Mouse (Mus musculus): Measurements from ENCODE around the gene Lnx1. TPM values are rescaled to one million over a fixed set of nuclear protein-coding genes. Genes with fewer than 3 reads are reported as not detected.

The Lnx1 gene
- 0.53 TPM in 2 replicates for polyA plus RNA-seq (2014; fragmentation: Nextera tagmentation; extraction: Ambion mirVana)

DNA sequence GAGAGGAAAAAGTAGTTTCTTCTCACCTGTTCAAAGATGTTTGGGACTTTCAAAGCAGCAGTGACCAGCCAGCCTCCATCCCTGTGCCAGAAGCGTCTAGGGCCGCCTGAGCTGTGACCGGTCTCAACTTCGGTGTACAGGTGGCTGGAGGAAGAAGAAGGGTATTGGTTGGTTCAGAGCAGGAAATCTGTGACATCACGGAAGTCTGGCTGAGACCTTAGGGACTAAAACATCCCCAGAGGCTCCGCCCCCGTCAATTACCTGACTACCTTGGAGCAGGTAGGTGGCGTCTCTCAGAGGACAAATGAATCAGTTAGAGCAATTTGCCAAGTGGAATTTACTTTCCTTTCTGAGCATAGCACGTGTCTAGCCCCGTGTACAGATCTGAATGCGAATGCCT lies at the start of gene Lnx1:
Lnx1 (minus strand) TSS at position 147 of the 400 bp plus-strand sequence.
- Histone ChIP-seq H3K9me3 (ENCODE audit: control insufficient read depth, low read length) (no peaks in the 10 kb centered on the region), H3K27me3 (ENCODE audit: control insufficient read depth, insufficient read depth, low read length) (no peaks in the 10 kb centered on the region), H3K4me2 (ENCODE audit: low read depth, low read length, severe bottlenecking) (peak within 1 kb of the TSS; percentile 49), H3K36me3 (ENCODE audit: control insufficient read depth, insufficient read depth, low read length) (no peaks in the 10 kb centered on the region), H3K27ac (ENCODE audit: low read depth, low read length) (no peak within 1 kb of the TSS), H3K9ac (ENCODE audit: low read length) (no peak within 1 kb of the TSS), H3K4me3 (ENCODE audit: low read depth, low read length) (no peak within 1 kb of the TSS), H3K4me1 (replicated peaks; ENCODE audit: control insufficient read depth, insufficient read depth, low read length) (no peaks in the 10 kb centered on the region)
- DNase-seq (ENCODE audit: low spot score) (no peak), ATAC-seq (replicated peaks; ENCODE audit: low FRiP score) (no peak)
- WGBS, result 46% methylated on average over 11 of the region's 11 CpGs

DNA sequence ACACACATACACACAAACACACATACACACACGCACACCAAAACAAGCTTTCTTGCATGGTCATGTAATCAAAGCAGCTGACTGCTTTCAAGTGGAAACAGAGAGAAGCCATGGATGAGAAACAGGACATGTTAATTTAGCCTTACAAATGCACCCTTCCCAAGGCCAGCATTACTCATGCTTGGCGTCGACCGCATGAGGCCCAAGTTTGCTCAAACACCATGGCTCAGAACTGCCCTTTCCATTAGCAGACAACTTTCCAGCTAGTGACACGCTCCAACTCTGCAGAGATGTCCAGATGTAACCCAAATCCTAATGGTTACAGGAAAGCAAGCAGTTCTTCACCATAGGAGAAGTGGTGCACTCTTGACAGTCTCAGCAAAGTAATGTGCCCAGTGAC lies 47.8 kb upstream of the Lnx1 start:
- H3K36me3 ChIP-seq (ENCODE audit: control insufficient read depth, insufficient read depth, low read length), result no peaks in the 10 kb centered on the region
- no peaks in the 10 kb centered on the region for H3K4me1 ChIP-seq (replicated peaks; ENCODE audit: control insufficient read depth, insufficient read depth, low read length)
- ATAC-seq (replicated peaks; ENCODE audit: low FRiP score), result no peak
- no peak overlapping the region for H3K27ac ChIP-seq (ENCODE audit: low read depth, low read length)
- no peaks in the 10 kb centered on the region for H3K9me3 ChIP-seq (ENCODE audit: control insufficient read depth, low read length)
- no peaks in the 10 kb centered on the region for H3K27me3 ChIP-seq (ENCODE audit: control insufficient read depth, insufficient read depth, low read length)
- 92% methylated on average over 5 of the region's 5 CpGs for WGBS
- no peak overlapping the region for H3K4me3 ChIP-seq (ENCODE audit: low read depth, low read length)
- no peak overlapping the region for H3K9ac ChIP-seq (ENCODE audit: low read length)
- H3K4me2 ChIP-seq (ENCODE audit: low read depth, low read length, severe bottlenecking), result no peak overlapping the region
- no peak for DNase-seq (ENCODE audit: low spot score)

DNA sequence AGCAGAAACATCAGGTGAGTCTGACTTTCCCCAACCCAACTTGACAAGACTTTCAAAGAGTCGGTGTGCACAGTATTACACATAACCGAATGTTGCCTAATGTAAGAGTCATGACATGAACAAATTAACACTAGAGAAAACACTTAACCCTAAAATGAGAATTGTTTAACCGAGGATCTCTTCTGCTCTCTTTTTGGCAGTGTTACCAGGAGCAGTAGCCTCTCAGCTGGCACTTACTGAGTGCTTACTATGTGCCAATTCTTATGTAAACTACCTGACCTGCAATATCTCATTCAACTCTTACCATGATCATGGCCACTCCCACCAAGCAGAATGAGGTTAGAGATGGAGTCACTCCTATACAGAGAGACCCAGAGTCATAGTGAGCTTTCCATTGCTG lies 44.8 kb upstream of the Lnx1 start:
- ATAC-seq (replicated peaks; ENCODE audit: low FRiP score) (no peak), DNase-seq (ENCODE audit: low spot score) (no peak)
- Histone ChIP-seq H3K27ac (ENCODE audit: low read depth, low read length) (no peak overlapping the region), H3K4me2 (ENCODE audit: low read depth, low read length, severe bottlenecking) (no peak overlapping the region), H3K4me3 (ENCODE audit: low read depth, low read length) (no peak overlapping the region), H3K9ac (ENCODE audit: low read length) (no peak overlapping the region), H3K27me3 (ENCODE audit: control insufficient read depth, insufficient read depth, low read length) (no peaks in the 10 kb centered on the region), H3K9me3 (ENCODE audit: control insufficient read depth, low read length) (no peaks in the 10 kb centered on the region), H3K4me1 (replicated peaks; ENCODE audit: control insufficient read depth, insufficient read depth, low read length) (no peaks in the 10 kb centered on the region), H3K36me3 (ENCODE audit: control insufficient read depth, insufficient read depth, low read length) (no peaks in the 10 kb centered on the region)
- 87% methylated on average over 3 of the region's 3 CpGs for WGBS

GRCm38 (mm10) chr5:74740951-74741350 lies 38.2 kb upstream of the Lnx1 start:
- ATAC-seq (replicated peaks; ENCODE audit: low FRiP score), result no peak
- DNase-seq (ENCODE audit: low spot score), result no peak
- Histone ChIP-seq H3K4me3 (ENCODE audit: low read depth, low read length) (no peak overlapping the region), H3K4me2 (ENCODE audit: low read depth, low read length, severe bottlenecking) (no peak overlapping the region), H3K27ac (ENCODE audit: low read depth, low read length) (no peak overlapping the region), H3K4me1 (replicated peaks; ENCODE audit: control insufficient read depth, insufficient read depth, low read length) (no peaks in the 10 kb centered on the region), H3K9me3 (ENCODE audit: control insufficient read depth, low read length) (no peaks in the 10 kb centered on the region), H3K36me3 (ENCODE audit: control insufficient read depth, insufficient read depth, low read length) (no peaks in the 10 kb centered on the region), H3K9ac (ENCODE audit: low read length) (no peak overlapping the region), H3K27me3 (ENCODE audit: control insufficient read depth, insufficient read depth, low read length) (no peaks in the 10 kb centered on the region)
- 92% methylated on average over 9 of the region's 9 CpGs for WGBS

DNA sequence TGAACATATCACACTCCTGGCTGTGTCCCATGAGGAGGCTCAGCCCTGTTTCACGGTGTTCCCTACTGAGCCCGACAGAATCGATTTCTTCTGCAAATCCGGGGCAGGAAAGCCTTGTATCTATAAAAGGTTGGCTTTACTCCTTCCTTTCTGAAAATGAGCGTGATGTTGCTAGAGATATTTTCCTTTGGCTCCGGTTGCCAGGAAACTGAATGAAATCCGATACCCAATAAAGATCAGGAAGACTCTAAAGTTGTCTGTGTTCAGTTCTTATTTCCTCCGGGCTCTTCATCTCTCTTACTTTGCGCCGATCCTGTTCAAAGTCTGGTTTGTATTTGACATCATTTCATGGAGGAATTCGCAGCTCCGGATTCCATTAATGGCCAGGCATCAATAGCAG lies 36.7 kb upstream of the Lnx1 start:
- H3K36me3 ChIP-seq (ENCODE audit: control insufficient read depth, insufficient read depth, low read length), result no peaks in the 10 kb centered on the region
- no peaks in the 10 kb centered on the region for H3K27me3 ChIP-seq (ENCODE audit: control insufficient read depth, insufficient read depth, low read length)
- DNase-seq (ENCODE audit: low spot score), result no peak
- no peaks in the 10 kb centered on the region for H3K4me1 ChIP-seq (replicated peaks; ENCODE audit: control insufficient read depth, insufficient read depth, low read length)
- 81% methylated on average over 12 of the region's 12 CpGs for WGBS
- no peak overlapping the region for H3K9ac ChIP-seq (ENCODE audit: low read length)
- no peak overlapping the region for H3K27ac ChIP-seq (ENCODE audit: low read depth, low read length)
- ATAC-seq (replicated peaks; ENCODE audit: low FRiP score), result no peak
- no peaks in the 10 kb centered on the region for H3K9me3 ChIP-seq (ENCODE audit: control insufficient read depth, low read length)
- no peak overlapping the region for H3K4me2 ChIP-seq (ENCODE audit: low read depth, low read length, severe bottlenecking)
- H3K4me3 ChIP-seq (ENCODE audit: low read depth, low read length), result no peak overlapping the region

DNA sequence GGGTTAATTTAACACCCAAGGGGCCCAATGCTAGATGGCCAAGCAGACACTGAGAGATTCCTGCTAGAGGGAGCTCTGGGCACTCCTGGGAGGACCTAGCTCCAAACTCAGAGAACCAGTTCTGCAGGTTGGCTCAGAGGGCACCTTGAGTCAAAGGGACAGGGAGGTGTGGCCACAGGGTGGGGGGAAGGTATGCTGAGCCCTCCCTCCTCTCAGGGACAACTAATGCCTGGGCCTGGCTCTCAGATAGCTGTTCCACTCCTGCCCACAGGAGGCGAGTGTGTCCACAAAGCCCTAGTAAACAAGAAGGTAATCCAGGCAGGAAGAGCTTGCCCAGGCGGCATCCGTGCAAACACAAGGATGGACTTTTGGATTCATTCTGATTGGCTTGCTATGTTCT lies 35.6 kb upstream of the Lnx1 start:
- Histone ChIP-seq H3K4me2 (ENCODE audit: low read depth, low read length, severe bottlenecking) (no peak overlapping the region), H3K9ac (ENCODE audit: low read length) (no peak overlapping the region), H3K9me3 (ENCODE audit: control insufficient read depth, low read length) (no peaks in the 10 kb centered on the region), H3K4me1 (replicated peaks; ENCODE audit: control insufficient read depth, insufficient read depth, low read length) (no peaks in the 10 kb centered on the region), H3K27ac (ENCODE audit: low read depth, low read length) (no peak overlapping the region), H3K36me3 (ENCODE audit: control insufficient read depth, insufficient read depth, low read length) (no peaks in the 10 kb centered on the region), H3K4me3 (ENCODE audit: low read depth, low read length) (no peak overlapping the region), H3K27me3 (ENCODE audit: control insufficient read depth, insufficient read depth, low read length) (no peaks in the 10 kb centered on the region)
- WGBS, result 61% methylated on average over 3 of the region's 3 CpGs
- DNase-seq (ENCODE audit: low spot score) (no peak), ATAC-seq (replicated peaks; ENCODE audit: low FRiP score) (no peak)

GRCm38 (mm10) chr5:74733885-74734558 lies 31.3 kb upstream of the Lnx1 start:
- Histone ChIP-seq H3K36me3 (ENCODE audit: control insufficient read depth, insufficient read depth, low read length) (no peaks in the 10 kb centered on the region), H3K9me3 (ENCODE audit: control insufficient read depth, low read length) (no peaks in the 10 kb centered on the region), H3K27ac (ENCODE audit: low read depth, low read length) (no peak overlapping the region), H3K4me3 (ENCODE audit: low read depth, low read length) (no peak overlapping the region), H3K27me3 (ENCODE audit: control insufficient read depth, insufficient read depth, low read length) (no peaks in the 10 kb centered on the region), H3K9ac (ENCODE audit: low read length) (no peak overlapping the region), H3K4me2 (ENCODE audit: low read depth, low read length, severe bottlenecking) (no peak overlapping the region), H3K4me1 (replicated peaks; ENCODE audit: control insufficient read depth, insufficient read depth, low read length) (no peaks in the 10 kb centered on the region)
- ATAC-seq (replicated peaks; ENCODE audit: low FRiP score) (no peak), DNase-seq (ENCODE audit: low spot score) (no peak)
- WGBS, result 44% methylated on average over 7 of the region's 7 CpGs

DNA sequence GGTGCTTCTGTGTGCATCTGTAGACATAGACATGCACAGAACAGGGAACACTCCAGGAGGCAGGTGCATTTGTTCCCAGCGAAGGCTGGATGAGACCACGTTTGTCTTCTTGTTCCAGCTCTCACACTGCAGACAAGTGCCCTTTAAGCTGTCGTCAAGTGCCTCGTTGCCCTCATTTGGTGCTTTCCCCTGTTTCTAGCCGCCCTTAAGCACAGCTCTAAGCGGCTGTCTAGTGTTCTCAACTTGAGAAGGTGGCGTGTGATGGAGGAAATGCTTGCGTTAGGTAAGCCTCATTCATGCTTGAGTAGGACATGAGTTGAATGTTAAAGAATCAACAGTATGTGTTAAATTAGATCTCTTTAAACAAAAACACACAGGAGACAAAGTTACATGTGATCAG lies 29.9 kb upstream of the Lnx1 start:
- Histone ChIP-seq H3K4me1 (replicated peaks; ENCODE audit: control insufficient read depth, insufficient read depth, low read length) (no peaks in the 10 kb centered on the region), H3K9me3 (ENCODE audit: control insufficient read depth, low read length) (no peaks in the 10 kb centered on the region), H3K27me3 (ENCODE audit: control insufficient read depth, insufficient read depth, low read length) (no peaks in the 10 kb centered on the region), H3K4me2 (ENCODE audit: low read depth, low read length, severe bottlenecking) (no peak overlapping the region), H3K27ac (ENCODE audit: low read depth, low read length) (no peak overlapping the region), H3K36me3 (ENCODE audit: control insufficient read depth, insufficient read depth, low read length) (no peaks in the 10 kb centered on the region), H3K4me3 (ENCODE audit: low read depth, low read length) (no peak overlapping the region), H3K9ac (ENCODE audit: low read length) (no peak overlapping the region)
- DNase-seq (ENCODE audit: low spot score), result no peak
- WGBS, result 66% methylated on average over 8 of the region's 8 CpGs
- no peak for ATAC-seq (replicated peaks; ENCODE audit: low FRiP score)

- no peaks in the 10 kb centered on the region for H3K9me3 ChIP-seq (ENCODE audit: control insufficient read depth, low read length)
- no peak for ATAC-seq (replicated peaks; ENCODE audit: low FRiP score)
- H3K4me3 ChIP-seq (ENCODE audit: low read depth, low read length), result no peak overlapping the region
- H3K27ac ChIP-seq (ENCODE audit: low read depth, low read length), result no peak overlapping the region
- H3K4me2 ChIP-seq (ENCODE audit: low read depth, low read length, severe bottlenecking), result no peak overlapping the region
- H3K36me3 ChIP-seq (ENCODE audit: control insufficient read depth, insufficient read depth, low read length), result no peaks in the 10 kb centered on the region
- WGBS, result 91% methylated on average over 5 of the region's 5 CpGs
- no peaks in the 10 kb centered on the region for H3K27me3 ChIP-seq (ENCODE audit: control insufficient read depth, insufficient read depth, low read length)
- H3K4me1 ChIP-seq (replicated peaks; ENCODE audit: control insufficient read depth, insufficient read depth, low read length), result no peaks in the 10 kb centered on the region
- DNase-seq (ENCODE audit: low spot score), result no peak
- no peak overlapping the region for H3K9ac ChIP-seq (ENCODE audit: low read length)
These were observed 27.9 kb upstream of the Lnx1 start for GRCm38 (mm10) chr5:74730601-74731000.
